Mouse (Mus musculus) MEL (cell line): ENCODE measurements around the gene Ube2cbp. TPM values are rescaled to one million over a fixed set of nuclear protein-coding genes. Genes with fewer than 3 reads are reported as not detected.

ENCODE experiments used
- DNase-seq: peaks from one replicate; pipeline ENCODE4 v3.0.0; 2011; ENCODE audit warnings: low read depth, low spot score
- H3K27ac ChIP-seq: 2 replicates; pipeline ENCODE4 v1.5.1; 2012; ENCODE audit warnings: low read depth, mild to moderate bottlenecking, control low read depth, low read length, moderate library complexity; ENCODE audit not compliant: control insufficient read depth
- H3K27me3 ChIP-seq, 2 experiments: fragments of 150-350 bp in 1 of 2; sonication (generic) in 1 of 2; 2 replicates each; pipeline ENCODE4 v1.6.1; 2012; ENCODE audit warnings: low read length in 2 of 2, mild to moderate bottlenecking in 2 of 2, improper control_type of control experiment in 1 of 2, moderate library complexity in 1 of 2; ENCODE audit not compliant: insufficient read depth in 2 of 2, control insufficient read depth in 1 of 2
- H3K36me3 ChIP-seq, 2 experiments: 2 replicates each; pipeline ENCODE4 v1.6.1; 2012 to 2014; ENCODE audit warnings: low read length in 2 of 2, improper control_type of control experiment in 1 of 2, inconsistent platforms in 1 of 2, mild to moderate bottlenecking in 1 of 2; ENCODE audit not compliant: insufficient read depth in 2 of 2, control insufficient read depth in 1 of 2
- H3K4me1 ChIP-seq, 2 experiments: fragments of 150-350 bp in 1 of 2; sonication (generic) in 1 of 2; 2 replicates each; pipeline ENCODE4 v1.6.1; 2012; ENCODE audit warnings: low read length in 2 of 2, improper control_type of control experiment in 1 of 2, mild to moderate bottlenecking in 1 of 2; ENCODE audit not compliant: insufficient read depth in 2 of 2, control insufficient read depth in 1 of 2
- H3K4me3 ChIP-seq, 2 experiments: fragments of 150-350 bp in 1 of 2; sonication (generic) in 1 of 2; 2 replicates each; pipeline ENCODE4 v1.5.1; 2012; ENCODE audit warnings: low read depth in 2 of 2, low read length in 2 of 2, mild to moderate bottlenecking in 2 of 2, moderate library complexity in 2 of 2, control low read depth in 1 of 2, improper control_type of control experiment in 1 of 2; ENCODE audit not compliant: control insufficient read depth in 1 of 2, insufficient read depth in 1 of 2
- H3K79me2 ChIP-seq: 2 replicates; pipeline ENCODE4 v1.6.1; 2012; ENCODE audit warnings: mild to moderate bottlenecking, low read length, moderate library complexity; ENCODE audit not compliant: control insufficient read depth, poor library complexity, insufficient read depth
- H3K9ac ChIP-seq: 2 replicates; pipeline ENCODE4 v1.6.1; 2012; ENCODE audit warnings: low read depth, mild to moderate bottlenecking, control low read depth, low read length, moderate library complexity; ENCODE audit not compliant: control insufficient read depth, poor library complexity, severe bottlenecking
- H3K9me3 ChIP-seq: fragments of 150-350 bp; sonication (generic); replicated peaks from 2 replicates; pipeline ENCODE4 v1.6.1; 2012; ENCODE audit warnings: mild to moderate bottlenecking, low read length, improper control_type of control experiment, moderate library complexity; ENCODE audit not compliant: insufficient read depth
- BHLHE40 ChIP-seq: IDR thresholded peaks from 2 replicates; pipeline ENCODE4 v1.6.1; 2012; ENCODE audit warnings: low read depth, mild to moderate bottlenecking, inconsistent platforms, low read length, improper control_type of control experiment, borderline replicate concordance
- E2F4 ChIP-seq: IDR thresholded peaks from 2 replicates; pipeline ENCODE4 v1.6.1; 2011; ENCODE audit warnings: low read depth, low read length, improper control_type of control experiment, borderline replicate concordance
- ETS1 ChIP-seq: IDR thresholded peaks from 2 replicates; pipeline ENCODE4 v1.6.1; 2012; ENCODE audit warnings: low read depth, mild to moderate bottlenecking, inconsistent platforms, low read length, improper control_type of control experiment, moderate library complexity
- GABPA ChIP-seq: IDR thresholded peaks from 2 replicates; pipeline ENCODE4 v1.6.1; 2012; ENCODE audit warnings: low read depth, mild to moderate bottlenecking, inconsistent platforms, low read length, improper control_type of control experiment, moderate library complexity
- GATA1 ChIP-seq: IDR thresholded peaks from 2 replicates; pipeline ENCODE4 v1.6.1; 2011; ENCODE audit warnings: low read depth, low read length, improper control_type of control experiment
- HCFC1 ChIP-seq: IDR thresholded peaks from 2 replicates; pipeline ENCODE4 v1.6.1; 2012; ENCODE audit warnings: low read depth, mild to moderate bottlenecking, inconsistent platforms, low read length, improper control_type of control experiment, moderate library complexity
- JUND ChIP-seq: IDR thresholded peaks from 2 replicates; pipeline ENCODE4 v1.6.1; 2011; ENCODE audit warnings: low read depth, mild to moderate bottlenecking, improper control_type of control experiment, low read length
- KAT2A ChIP-seq: conservative IDR thresholded peaks from 2 replicates; pipeline ENCODE4 v1.6.1; 2012; ENCODE audit warnings: low read depth, low read length, improper control_type of control experiment, inconsistent platforms
- MAFK ChIP-seq: IDR thresholded peaks from 2 replicates; pipeline ENCODE4 v1.6.1; 2011; ENCODE audit warnings: low read depth, mild to moderate bottlenecking, low read length, improper control_type of control experiment, borderline replicate concordance
- MEF2A ChIP-seq: IDR thresholded peaks from 2 replicates; pipeline ENCODE4 v1.6.1; 2014; ENCODE audit warnings: low read depth, mild to moderate bottlenecking, inconsistent platforms, low read length, improper control_type of control experiment; ENCODE audit not compliant: poor library complexity, insufficient replicate concordance, severe bottlenecking; ENCODE audit errors: extremely low read depth
- MYB ChIP-seq: IDR thresholded peaks from 2 replicates; pipeline ENCODE4 v1.6.1; 2011; ENCODE audit warnings: mild to moderate bottlenecking, low read depth, low read length, improper control_type of control experiment
- MYC ChIP-seq: IDR thresholded peaks from 2 replicates; pipeline ENCODE4 v1.6.1; 2011; ENCODE audit warnings: low read depth, mild to moderate bottlenecking, low read length, improper control_type of control experiment, moderate library complexity
- NRF1 ChIP-seq: IDR thresholded peaks from 2 replicates; pipeline ENCODE4 v1.6.1; 2014; ENCODE audit warnings: low read depth, mild to moderate bottlenecking, inconsistent platforms, low read length, improper control_type of control experiment, moderate library complexity; ENCODE audit not compliant: poor library complexity, insufficient read depth, severe bottlenecking
- POLR2A ChIP-seq, 2 experiments: IDR thresholded peaks; 2 replicates each; pipeline ENCODE4 v1.6.1; 2011 to 2012; ENCODE audit warnings: low read length in 2 of 2, mild to moderate bottlenecking in 2 of 2, control low read depth in 1 of 2, improper control_type of control experiment in 1 of 2, low read depth in 1 of 2, moderate library complexity in 1 of 2; ENCODE audit not compliant: control insufficient read depth in 1 of 2, insufficient read depth in 1 of 2, poor library complexity in 1 of 2
- POLR2AphosphoS5 ChIP-seq: IDR thresholded peaks from 2 replicates; pipeline ENCODE4 v1.6.1; 2012; ENCODE audit warnings: low read depth, borderline replicate concordance, mild to moderate bottlenecking, inconsistent platforms, low read length, moderate library complexity, mixed read lengths
- RAD21 ChIP-seq: IDR thresholded peaks from 2 replicates; pipeline ENCODE4 v1.6.1; 2011; ENCODE audit warnings: mild to moderate bottlenecking, low read depth, low read length, improper control_type of control experiment
- RCOR1 ChIP-seq: IDR thresholded peaks from 2 replicates; pipeline ENCODE4 v1.6.1; 2012; ENCODE audit warnings: low read depth, mild to moderate bottlenecking, inconsistent platforms, low read length, improper control_type of control experiment
- SMC3 ChIP-seq: IDR thresholded peaks from 2 replicates; pipeline ENCODE4 v1.6.1; 2011; ENCODE audit warnings: low read depth, low read length, improper control_type of control experiment
- TBP ChIP-seq: IDR thresholded peaks from 2 replicates; pipeline ENCODE4 v1.8.0; 2011; ENCODE audit warnings: low read depth, low read length, improper control_type of control experiment
- TCF12 ChIP-seq: IDR thresholded peaks from 2 replicates; pipeline ENCODE4 v1.6.1; 2014; ENCODE audit warnings: low read depth, mild to moderate bottlenecking, inconsistent platforms, low read length, improper control_type of control experiment, moderate library complexity
- UBTF ChIP-seq: IDR thresholded peaks from 2 replicates; pipeline ENCODE4 v1.6.1; 2012; ENCODE audit warnings: low read depth, mild to moderate bottlenecking, inconsistent platforms, low read length, improper control_type of control experiment, moderate library complexity, borderline replicate concordance; ENCODE audit not compliant: insufficient read depth
- USF1 ChIP-seq: IDR thresholded peaks from 2 replicates; pipeline ENCODE4 v1.6.1; 2014; ENCODE audit warnings: low read depth, mild to moderate bottlenecking, inconsistent platforms, low read length, improper control_type of control experiment, moderate library complexity
- USF2 ChIP-seq, 2 experiments: IDR thresholded peaks; 2 replicates each; pipeline ENCODE4 v1.6.1; 2011 to 2012; ENCODE audit warnings: improper control_type of control experiment in 2 of 2, low read length in 2 of 2, borderline replicate concordance in 1 of 2, inconsistent platforms in 1 of 2, low read depth in 1 of 2, mild to moderate bottlenecking in 1 of 2; ENCODE audit not compliant: insufficient read depth in 1 of 2
- ZC3H11A ChIP-seq: IDR thresholded peaks from 2 replicates; pipeline ENCODE4 v1.6.1; 2012; ENCODE audit warnings: low read depth, mild to moderate bottlenecking, inconsistent platforms, low read length, improper control_type of control experiment
- polyA plus RNA-seq, 2 experiments: library from polyadenylated mRNA; stranded (reverse) in 1 of 2; unstranded in 1 of 2; fragments of >175 nt in 1 of 2; fragments of >200 nt in 1 of 2; gene quantifications; 2 replicates each; pipeline versions ENCODE4 v1.2.1 to v1.2.4; 2012; ENCODE audit warnings: low replicate concordance in 2 of 2, low read depth in 1 of 2; ENCODE audit not compliant: insufficient read length in 2 of 2, insufficient read depth in 1 of 2, missing spikeins in 1 of 2
- total RNA-seq: library from RNA; depleted of rRNA; stranded (reverse); fragments of 300-350 nt; gene quantifications from 2 replicates; pipeline ENCODE4 v1.2.3, GENCODE M21; 2012

The Ube2cbp gene
- total and polyA plus RNA-seq, 3 experiments = 6.4 to 7.2 TPM; not detected in 1

- DNase-seq = no peak
- Histone ChIP-seq H3K4me3 (no peak overlapping the region), H3K9me3 (no peaks in the 10 kb centered on the region), H3K27ac (no peak overlapping the region), H3K36me3 (peaks cover 0 to 4% of the 10 kb centered on the region in 2 experiments; a peak in 2 of 4 replicates), H3K9ac (no peak overlapping the region), H3K79me2 (no peaks in the 10 kb centered on the region), H3K27me3 (no peaks in the 10 kb centered on the region), H3K4me1 (no peaks in the 10 kb centered on the region)
- TF ChIP-seq JUND (no peak), ETS1 (no peak), TBP (no peak), MYB (no peak), UBTF (no peak), RCOR1 (no peak), BHLHE40 (no peak), GABPA (no peak), MAFK (no peak), NRF1 (no peak), MEF2A (no peak), USF1 (no peak)
Observed at GRCm38 (mm10) chr9:86395012-86395411, 69.7 kb downstream of the Ube2cbp start.

GRCm38 (mm10) chr9:86393586-86394272, 71.0 kb downstream of the Ube2cbp start:
- Histone ChIP-seq H3K4me3 (no peak overlapping the region), H3K9me3 (no peaks in the 10 kb centered on the region), H3K36me3 (peaks cover 0 to 4% of the 10 kb centered on the region in 2 experiments; a peak in 2 of 4 replicates), H3K27ac (no peak overlapping the region), H3K9ac (no peak overlapping the region), H3K4me1 (no peaks in the 10 kb centered on the region), H3K27me3 (no peaks in the 10 kb centered on the region), H3K79me2 (no peaks in the 10 kb centered on the region)
- no peak for DNase-seq
- no peak for TF ChIP-seq KAT2A
- no peak for TF ChIP-seq HCFC1
- no peak for TF ChIP-seq GATA1
- TF ChIP-seq E2F4 = no peak
- no peak for TF ChIP-seq MYB
- no peak for TF ChIP-seq USF2 (IDR thresholded peaks at IDR 0.05; ENCODE audit: borderline replicate concordance in 1 of 2, insufficient read depth in 1 of 2, low read depth in 1 of 2, low read length in 2 of 2)
- TF ChIP-seq ZC3H11A = no peak
- TF ChIP-seq POLR2A (IDR thresholded peaks at IDR 0.05; ENCODE audit: control insufficient read depth in 1 of 2, insufficient read depth in 1 of 2, low read depth in 1 of 2, low read length in 2 of 2, poor library complexity in 1 of 2) = no peak
- TF ChIP-seq JUND = no peak
- TF ChIP-seq BHLHE40 = no peak
- no peak for TF ChIP-seq RAD21
- TF ChIP-seq NRF1 = no peak
- no peak for TF ChIP-seq GABPA
- TF ChIP-seq UBTF = no peak
- no peak for TF ChIP-seq TBP
- TF ChIP-seq POLR2AphosphoS5 = no peak
- no peak for TF ChIP-seq SMC3
- TF ChIP-seq MYC = no peak
- TF ChIP-seq TCF12 = no peak
- TF ChIP-seq RCOR1 = no peak
